Mouse (Mus musculus): ENCODE data around the gene Shc2. TPM values are rescaled to one million over a fixed set of nuclear protein-coding genes. Genes with fewer than 3 reads are reported as not detected.

The Shc2 gene
- total RNA-seq, 2 experiments from 2014 or later: 3.2 to 3.7 TPM

GRCm38 (mm10) chr10:79613578-79614304, 24.0 kb downstream of the Shc2 start, which contains the start of gene C2cd4c:
C2cd4c (minus strand) TSS chr10:79614025.
- peak; percentile 54 for DNase-seq

- DNase-seq: peak; percentile 28
Observed at GRCm38 (mm10) chr10:79612192-79613135, 25.3 kb downstream of the Shc2 start.

GRCm38 (mm10) chr10:79611296-79611695, 26.4 kb downstream of the Shc2 start:
- DNase-seq: no peak

- no peak for DNase-seq
Observed at GRCm38 (mm10) chr10:79609276-79609675, 28.4 kb downstream of the Shc2 start.

GRCm38 (mm10) chr10:79607892-79608291, 29.8 kb downstream of the Shc2 start:
- no peak for DNase-seq

- DNase-seq: no peak
Observed at GRCm38 (mm10) chr10:79606537-79606936, 31.2 kb downstream of the Shc2 start.

GRCm38 (mm10) chr10:79597936-79598230, 39.8 kb downstream of the Shc2 start:
- no peak for DNase-seq

GRCm38 (mm10) chr10:79597051-79597935, 40.4 kb downstream of the Shc2 start:
- no peak for DNase-seq

- DNase-seq: no peak
Observed at GRCm38 (mm10) chr10:79595590-79595929, 42.2 kb downstream of the Shc2 start.

GRCm38 (mm10) chr10:79594872-79595589, 42.7 kb downstream of the Shc2 start:
- peak; percentile 62 for DNase-seq

GRCm38 (mm10) chr10:79594111-79594510, 43.6 kb downstream of the Shc2 start:
- DNase-seq: no peak

- DNase-seq: no peak
Observed at GRCm38 (mm10) chr10:79590702-79591101, 47.0 kb downstream of the Shc2 start.

- DNase-seq: no peak
Observed at GRCm38 (mm10) chr10:79587752-79588126, 50.0 kb downstream of the Shc2 start.

- DNase-seq: no peak
Observed at GRCm38 (mm10) chr10:79587061-79587751, 50.5 kb downstream of the Shc2 start, which contains the start of gene Theg. Theg (minus strand) TSS chr10:79587331.

- DNase-seq: no peak
Observed at GRCm38 (mm10) chr10:79586243-79586642, 51.5 kb downstream of the Shc2 start.

- no peak for DNase-seq
Observed at GRCm38 (mm10) chr10:79585723-79586122, 52.0 kb downstream of the Shc2 start.

GRCm38 (mm10) chr10:79585136-79585535, 52.6 kb downstream of the Shc2 start:
- DNase-seq: no peak

GRCm38 (mm10) chr10:79584426-79584825, 53.3 kb downstream of the Shc2 start:
- no peak for DNase-seq

GRCm38 (mm10) chr10:79584021-79584420, 53.7 kb downstream of the Shc2 start:
- DNase-seq: no peak

GRCm38 (mm10) chr10:79581501-79581900, 56.2 kb downstream of the Shc2 start:
- no peak for DNase-seq

GRCm38 (mm10) chr10:79580811-79581210, 56.9 kb downstream of the Shc2 start:
- DNase-seq: peak; percentile 60
